In genomic region chr4:140870876-140871275, GRCm38 (mm10) we compare ENCODE assay signal across 18 mouse cellular contexts. TPM values are rescaled to one million over a fixed set of nuclear protein-coding genes. Genes with fewer than 3 reads are reported as not detected.
"Had no signal": no experiment of that assay in that cellular context is flagged by ENCODE, and none has a peak within 500 bp of the region (broad histone marks: within the 10 kb centered on the region; RNA-seq: fewer than 3 reads in every experiment).

No protein-coding gene starts in this region.

- DNase-seq: heart, adult 18-20 months; heart, postnatal 10 days; kidney, adult 11 months; kidney, adult 2 months; kidney, adult 9 months; kidney, postnatal 14 days; kidney, postnatal 36 days; layer of hippocampus, adult 9-11 months; layer of hippocampus, postnatal 36 days; left cerebral cortex, postnatal 4 days had no signal

RNA-seq across cellular contexts. Expression of gene Padi1, which starts 25.3 kb away (rescaled TPM):
- total RNA-seq: heart, adult 8-10 months; heart, postnatal 10 days; heart, postnatal 25 days; hindbrain, postnatal 0 days; layer of hippocampus, adult 18-20 months; layer of hippocampus, postnatal 14 days; layer of hippocampus, postnatal 36 days; left cerebral cortex, adult 18-20 months; left cerebral cortex, postnatal 25 days; liver, adult 2 months had no signal
